Comparison of ENCODE assay signal across 21 mouse cellular contexts in genomic region chr12:108622406-108622805, GRCm38 (mm10).
A peak's percentile ranks its signal among the peaks of the same experiment; 100 is the strongest.
DNase-seq lines count a peak whose midpoint lies in the region; ATAC-seq and TF ChIP-seq lines count a peak whose summit lies in the region.
"Had no signal": no experiment of that assay in that cellular context is flagged by ENCODE, and none has a peak within 500 bp of the region (broad histone marks: within the 10 kb centered on the region; RNA-seq: fewer than 3 reads in every experiment).

No protein-coding gene starts in this region.

- H3K4me3 ChIP-seq in neural tube, embryonic 14.5 days (ENCODE audit: low read depth, low read length) = no peak overlapping the region
- no peak overlapping the region for H3K4me3 ChIP-seq in intestine, embryonic 14.5 days (ENCODE audit: low read depth, low read length)
- no peak overlapping the region for H3K4me3 ChIP-seq in intestine, postnatal 0 days (ENCODE audit: low read depth, low read length)
- no peak overlapping the region for H3K4me3 ChIP-seq in myocyte
- no peak overlapping the region for H3K4me3 ChIP-seq in kidney, adult 2 months (ENCODE audit: insufficient read depth, low read depth, low read length)
- H3K4me3 ChIP-seq: embryonic facial prominence, embryonic 10.5 days; forebrain, embryonic 13.5 days; heart, adult 2 months; heart, embryonic 15.5 days; hindbrain, embryonic 10.5 days; hindbrain, embryonic 15.5 days had no signal

- no peak overlapping the region for H3ac ChIP-seq in myocyte (ENCODE audit: control insufficient read depth, insufficient read length)

- no peaks in the 10 kb centered on the region for H3K36me3 ChIP-seq in neural tube, embryonic 14.5 days (ENCODE audit: control insufficient read depth, insufficient read depth, low read length)
- no peaks in the 10 kb centered on the region; the same call in 1 of the 2 replicates for H3K36me3 ChIP-seq in intestine, embryonic 14.5 days (ENCODE audit: control insufficient read depth, insufficient read depth, low read length)
- H3K36me3 ChIP-seq in intestine, postnatal 0 days (ENCODE audit: control insufficient read depth, insufficient read depth) = 0 out of 2 replicates have a peak, but pooled peaks cover 3% of the 10 kb centered on the region
- H3K36me3 ChIP-seq in myocyte (ENCODE audit: control insufficient read depth, insufficient read depth) = no peaks in the 10 kb centered on the region
- H3K36me3 ChIP-seq in kidney, adult 2 months (ENCODE audit: control insufficient read depth, insufficient read depth, low read length) = no peaks in the 10 kb centered on the region
- H3K36me3 ChIP-seq: heart, embryonic 15.5 days had no signal

- peaks cover 4% of the 10 kb centered on the region for H3K79me2 ChIP-seq in myocyte (ENCODE audit: control insufficient read depth, insufficient read depth)

- no peaks in the 10 kb centered on the region for H3K9me3 ChIP-seq in neural tube, embryonic 14.5 days (ENCODE audit: control insufficient read depth, low read length)
- no peaks in the 10 kb centered on the region for H3K9me3 ChIP-seq in intestine, embryonic 14.5 days (ENCODE audit: control insufficient read depth, low read length)
- H3K9me3 ChIP-seq in intestine, postnatal 0 days (ENCODE audit: control insufficient read depth) = no peaks in the 10 kb centered on the region
- H3K9me3 ChIP-seq: embryonic facial prominence, embryonic 10.5 days; forebrain, embryonic 13.5 days; heart, embryonic 15.5 days; hindbrain, embryonic 10.5 days; hindbrain, embryonic 15.5 days had no signal

- no peak overlapping the region for H3K9ac ChIP-seq in neural tube, embryonic 14.5 days (replicated peaks; ENCODE audit: low read depth, low read length)
- no peak overlapping the region for H3K9ac ChIP-seq in intestine, embryonic 14.5 days (ENCODE audit: low read length)
- no peak overlapping the region for H3K9ac ChIP-seq in intestine, postnatal 0 days (ENCODE audit: low read depth, low read length)
- H3K9ac ChIP-seq: forebrain, embryonic 13.5 days; forebrain, postnatal 0 days; heart, embryonic 15.5 days; hindbrain, embryonic 15.5 days had no signal

- DNase-seq in neural tube, embryonic 10.5 days (ENCODE audit: extremely low spot score, low spot score) = no peak
- no peak for DNase-seq in intestine, embryonic 14.5 days (ENCODE audit: low spot score)
- no peak for DNase-seq in heart, postnatal 4 days
- DNase-seq in kidney, adult 2 months = no peak
- DNase-seq: adrenal gland, adult 2 months; adrenal gland, postnatal 36 days; cerebellum, adult 11 months; cerebellum, adult 9-10 months; forebrain, postnatal 0 days; gastrocnemius, postnatal 14 days; heart, adult 2 months; heart, postnatal 14 days had no signal

- no peak for TF ChIP-seq POLR2A in myocyte (IDR thresholded peaks at IDR 0.05; ENCODE audit: insufficient read length, low read depth)
- no peak for TF ChIP-seq POLR2A in kidney, adult 2 months (IDR thresholded peaks at IDR 0.05; ENCODE audit: low read depth, low read length)

- peaks cover 4% of the 10 kb centered on the region; the same call in 1 of the 2 replicates for H3K4me1 ChIP-seq in neural tube, embryonic 14.5 days (ENCODE audit: control insufficient read depth, insufficient read depth, low read length)
- H3K4me1 ChIP-seq in intestine, embryonic 14.5 days (replicated peaks; ENCODE audit: control insufficient read depth, insufficient read depth, low read length) = peaks cover 15% of the 10 kb centered on the region
- H3K4me1 ChIP-seq in intestine, postnatal 0 days (replicated peaks; ENCODE audit: control insufficient read depth, insufficient read depth, low read length) = peaks cover 12% of the 10 kb centered on the region
- peaks cover 4% of the 10 kb centered on the region; the same call in 1 of the 2 replicates for H3K4me1 ChIP-seq in kidney, adult 2 months (ENCODE audit: control insufficient read depth, insufficient read depth, low read length)
- H3K4me1 ChIP-seq: hindbrain, embryonic 10.5 days had no signal

- WGBS in neural tube, embryonic 14.5 days = 65% methylated on average over 5 of the region's 5 CpGs
- 76% methylated on average over 5 of the region's 5 CpGs for WGBS in intestine, embryonic 14.5 days
- 40% methylated on average over 5 of the region's 5 CpGs for WGBS in intestine, postnatal 0 days
- 67% methylated on average over 5 of the region's 5 CpGs for WGBS in kidney, adult 2 months

- no peak for TF ChIP-seq CTCF in intestine, postnatal 0 days (IDR thresholded peaks at IDR 0.05; ENCODE audit: low read depth)
- no peak for TF ChIP-seq CTCF in kidney, adult 2 months (conservative IDR thresholded peaks at IDR 0.05; ENCODE audit: insufficient read depth, insufficient read length, low read depth, low read length)

- H3K4me2 ChIP-seq in neural tube, embryonic 14.5 days (ENCODE audit: low read depth, low read length) = no peak overlapping the region
- no peak overlapping the region for H3K4me2 ChIP-seq in intestine, embryonic 14.5 days (ENCODE audit: low read length)
- no peak overlapping the region for H3K4me2 ChIP-seq in intestine, postnatal 0 days (replicated peaks; ENCODE audit: low read depth)
- no peak overlapping the region for H3K4me2 ChIP-seq in myocyte (ENCODE audit: low read depth)
- H3K4me2 ChIP-seq: forebrain, embryonic 13.5 days; heart, embryonic 11.5 days; heart, embryonic 15.5 days; hindbrain, embryonic 15.5 days had no signal

- H3K27ac ChIP-seq in neural tube, embryonic 14.5 days (ENCODE audit: low read depth, low read length) = peak overlapping the region; percentile 34; the same call in 1 of the 2 replicates
- 0 out of 2 replicates have a peak overlapping the region, but pooled peaks have one; percentile 1 for H3K27ac ChIP-seq in intestine, embryonic 14.5 days (ENCODE audit: low read depth)
- peak overlapping the region; percentile 46; the same call in 1 of the 2 replicates for H3K27ac ChIP-seq in intestine, postnatal 0 days (ENCODE audit: low read depth, low read length)
- no peak overlapping the region for H3K27ac ChIP-seq in kidney, adult 2 months (ENCODE audit: insufficient read depth, low read depth, low read length)
- H3K27ac ChIP-seq: embryonic facial prominence, embryonic 10.5 days; forebrain, embryonic 13.5 days; heart, adult 2 months; heart, embryonic 15.5 days; hindbrain, embryonic 10.5 days; hindbrain, embryonic 15.5 days had no signal

- H3K27me3 ChIP-seq in neural tube, embryonic 14.5 days (ENCODE audit: control insufficient read depth, insufficient read depth, low read length) = no peaks in the 10 kb centered on the region
- H3K27me3 ChIP-seq in intestine, embryonic 14.5 days (replicated peaks; ENCODE audit: control insufficient read depth, insufficient read depth, low read length) = no peaks in the 10 kb centered on the region
- H3K27me3 ChIP-seq in intestine, postnatal 0 days (replicated peaks; ENCODE audit: control insufficient read depth, insufficient read depth, low read length) = no peaks in the 10 kb centered on the region
- no peaks in the 10 kb centered on the region for H3K27me3 ChIP-seq in myocyte (ENCODE audit: control insufficient read depth, insufficient read depth, insufficient read length)
- no peaks in the 10 kb centered on the region for H3K27me3 ChIP-seq in kidney, adult 2 months (replicated peaks; ENCODE audit: control insufficient read depth, insufficient read depth, low read length)
- H3K27me3 ChIP-seq: forebrain, embryonic 13.5 days; heart, embryonic 15.5 days; hindbrain, embryonic 15.5 days had no signal

- no peak for ATAC-seq in neural tube, embryonic 14.5 days (ENCODE audit: low read depth)
- 0 out of 2 replicates have a peak, but pooled peaks have one; percentile 49 for ATAC-seq in intestine, embryonic 14.5 days (replicated peaks; ENCODE audit: low FRiP score, low TSS enrichment, low read depth)
- ATAC-seq in intestine, postnatal 0 days = peak; percentile 86
- ATAC-seq: forebrain, embryonic 13.5 days; forebrain, postnatal 0 days had no signal

TF ChIP-seq in myocyte, 11 proteins besides CTCF, POLR2A, EP300 and RAD21:
- TF ChIP-seq MYOD1 (IDR thresholded peaks at IDR 0.05; ENCODE audit: control insufficient read depth in 1 of 3, insufficient read length in 2 of 3, low read depth in 2 of 3) (peak in 2 of 3 experiments; percentile 8 to 9), MAX (IDR thresholded peaks at IDR 0.05; ENCODE audit: low read depth) (no peak), MYOG (IDR thresholded peaks at IDR 0.05; ENCODE audit: control insufficient read depth in 1 of 3, insufficient read depth in 1 of 3, insufficient read length in 2 of 3, low read depth in 2 of 3) (peak in 1 of 3 experiments; percentile 33)
